Mouse (Mus musculus) midbrain, embryonic 11.5 days (tissue): Measurements from ENCODE around the gene Meis1. TPM values are rescaled to one million over a fixed set of nuclear protein-coding genes. Genes with fewer than 3 reads are reported as not detected.
A peak's percentile ranks its signal among the peaks of the same experiment; 100 is the strongest.

Experiments
- ATAC-seq: fragments of 200-750 bp; cut with Nextera tagmentation; 2 replicates; pipeline ENCODE4 v1.8.0; 2017; ENCODE audit warnings: moderate TSS enrichment, moderate library complexity; ENCODE audit not compliant: low FRiP score
- DNase-seq: peaks from one replicate; pipeline ENCODE4 v3.0.0; 2015; ENCODE audit warnings: low spot score; ENCODE audit errors: missing footprints
- H3K27ac ChIP-seq: fragments of 300-500 bp; sonication (generic); 2 replicates; pipeline ENCODE4 v1.5.1; 2014; ENCODE audit warnings: low read depth, low read length
- H3K27me3 ChIP-seq: fragments of 300-500 bp; sonication (generic); 2 replicates; pipeline ENCODE4 v1.6.1; 2014; ENCODE audit warnings: mild to moderate bottlenecking, low read length, moderate library complexity, mixed read lengths; ENCODE audit not compliant: control insufficient read depth, insufficient read depth
- H3K36me3 ChIP-seq: fragments of 300-500 bp; sonication (generic); 2 replicates; pipeline ENCODE4 v1.6.1; 2014; ENCODE audit warnings: mild to moderate bottlenecking, low read length, moderate library complexity, mixed read lengths; ENCODE audit not compliant: control insufficient read depth, insufficient read depth
- H3K4me1 ChIP-seq: fragments of 300-500 bp; sonication (generic); 2 replicates; pipeline ENCODE4 v1.6.1; 2014; ENCODE audit warnings: low read length; ENCODE audit not compliant: control insufficient read depth, insufficient read depth
- H3K4me2 ChIP-seq: fragments of 300-500 bp; sonication (generic); 2 replicates; pipeline ENCODE4 v1.6.1; 2014; ENCODE audit warnings: mild to moderate bottlenecking, moderate library complexity
- H3K4me3 ChIP-seq: fragments of 300-500 bp; sonication (generic); 2 replicates; pipeline ENCODE4 v1.5.1; 2014; ENCODE audit warnings: low read depth, low read length
- H3K9ac ChIP-seq: fragments of 300-500 bp; sonication (generic); 2 replicates; pipeline ENCODE4 v1.6.1; 2014; ENCODE audit warnings: low read length
- H3K9me3 ChIP-seq: fragments of 300-500 bp; sonication (generic); 2 replicates; pipeline ENCODE4 v1.6.1; 2016; ENCODE audit warnings: low read length; ENCODE audit not compliant: control insufficient read depth
- WGBS: fragments of 180-500 bp; shearing (Covaris S2); extraction: QIAGEN DNeasy Blood & Tissue Kit; methylation state at CpG from one replicate; pipeline ENCODE4 v1.1.7; 2014; 5-methylcytosine and 5-hydroxymethylcytosine counted together
- polyA plus RNA-seq: library from polyadenylated mRNA; unstranded; fragments of >200 nt; fragmentation: Nextera tagmentation; extraction: Ambion mirVana; gene quantifications from 2 replicates; pipeline ENCODE4 v1.2.1, GENCODE M21; 2014

Gene Meis1
- polyA plus RNA-seq, 1 experiment from 2014 or later = 39.4 TPM

- H3K4me1 ChIP-seq = peaks cover 36% of the 10 kb centered on the region
- 0 out of 2 replicates have a peak, but pooled peaks have one; percentile 47 for ATAC-seq
- WGBS = 54% methylated on average over 1 of the region's 1 CpGs
- no peaks in the 10 kb centered on the region for H3K27me3 ChIP-seq
- no peak overlapping the region for H3K27ac ChIP-seq
- H3K9me3 ChIP-seq = no peaks in the 10 kb centered on the region
- no peak for DNase-seq
- no peak overlapping the region for H3K4me2 ChIP-seq
- H3K4me3 ChIP-seq = no peak overlapping the region
- H3K36me3 ChIP-seq = no peaks in the 10 kb centered on the region
- no peak overlapping the region for H3K9ac ChIP-seq
These were observed 105.5 kb downstream of the Meis1 start for GRCm38 (mm10) chr11:18913251-18913650.

DNA sequence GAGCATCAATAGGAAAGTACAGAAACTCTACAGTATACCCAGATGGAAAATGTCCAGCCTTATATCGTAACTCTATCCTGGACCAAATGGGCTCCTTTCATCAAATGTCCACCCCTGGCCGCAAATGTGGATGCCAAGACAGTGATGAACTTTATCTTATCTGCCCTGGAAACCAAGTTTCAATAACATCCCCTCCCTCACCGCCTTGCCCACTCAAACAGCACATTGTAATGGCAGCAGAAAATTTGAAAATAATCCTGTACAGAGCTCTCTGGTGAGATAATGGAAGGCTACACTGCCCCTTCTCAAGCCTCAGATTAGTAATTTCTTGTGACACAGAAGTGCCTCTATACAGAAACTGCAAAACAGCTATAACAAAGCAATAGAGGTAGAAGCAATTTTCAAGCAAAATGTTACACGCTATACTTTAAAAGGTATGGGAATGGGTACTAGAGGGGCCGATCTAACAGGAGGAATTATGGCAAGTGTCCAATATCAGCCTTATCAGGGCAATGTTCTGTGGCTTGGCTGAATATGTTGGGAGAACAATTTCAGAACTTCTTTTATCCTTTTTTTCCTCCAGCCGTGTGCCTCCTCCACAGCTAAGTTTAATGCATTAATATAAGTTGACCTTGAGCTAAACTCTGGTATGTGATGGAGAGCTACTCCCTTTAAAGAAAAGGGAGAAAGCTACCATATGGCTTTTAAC is 106.3 kb downstream of the Meis1 start:
- Histone ChIP-seq H3K36me3 (no peaks in the 10 kb centered on the region), H3K27ac (no peak overlapping the region), H3K4me1 (peaks cover 29% of the 10 kb centered on the region), H3K4me2 (no peak overlapping the region), H3K4me3 (no peak overlapping the region), H3K9me3 (no peaks in the 10 kb centered on the region), H3K27me3 (no peaks in the 10 kb centered on the region), H3K9ac (no peak overlapping the region)
- DNase-seq (no peak), ATAC-seq (no peak)
- WGBS = 72% methylated on average over 6 of the region's 6 CpGs

GRCm38 (mm10) chr11:18906866-18907265 is 111.9 kb downstream of the Meis1 start:
- Histone ChIP-seq H3K27ac (no peak overlapping the region), H3K4me3 (no peak overlapping the region), H3K36me3 (no peaks in the 10 kb centered on the region), H3K4me2 (no peak overlapping the region), H3K4me1 (no peaks in the 10 kb centered on the region), H3K27me3 (no peaks in the 10 kb centered on the region), H3K9me3 (no peaks in the 10 kb centered on the region), H3K9ac (no peak overlapping the region)
- DNase-seq (no peak), ATAC-seq (no peak)
- WGBS = 68% methylated on average over 3 of the region's 3 CpGs

- no peak overlapping the region for H3K27ac ChIP-seq
- ATAC-seq (no peak), DNase-seq (no peak)
- H3K9ac ChIP-seq = no peak overlapping the region
- no peaks in the 10 kb centered on the region for H3K27me3 ChIP-seq
- no peaks in the 10 kb centered on the region for H3K4me1 ChIP-seq
- WGBS = 92% methylated on average over 1 of the region's 1 CpGs
- no peaks in the 10 kb centered on the region for H3K9me3 ChIP-seq
- no peak overlapping the region for H3K4me2 ChIP-seq
- no peaks in the 10 kb centered on the region for H3K36me3 ChIP-seq
- no peak overlapping the region for H3K4me3 ChIP-seq
These were observed 113.4 kb downstream of the Meis1 start for GRCm38 (mm10) chr11:18905431-18905830.

DNA sequence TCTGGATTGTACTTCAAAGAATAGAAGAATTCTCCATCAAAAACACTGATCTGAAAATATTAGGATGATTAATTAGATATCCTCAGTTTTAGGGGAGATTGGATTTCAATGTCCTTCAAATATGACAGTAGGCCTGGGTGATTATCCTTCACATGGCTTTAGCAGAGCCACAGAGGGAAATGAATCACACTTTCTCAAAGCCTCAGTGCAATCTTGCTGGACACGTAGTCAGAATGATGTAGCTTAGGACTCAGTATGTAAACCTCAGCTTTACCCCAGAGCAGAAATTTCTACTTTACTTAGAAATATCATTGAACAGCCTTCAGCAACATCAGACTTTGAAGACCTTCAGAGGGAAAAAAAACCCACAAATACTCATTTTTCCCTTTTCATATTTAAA is 113.9 kb downstream of the Meis1 start:
- H3K9me3 ChIP-seq = no peaks in the 10 kb centered on the region
- H3K27me3 ChIP-seq = no peaks in the 10 kb centered on the region
- no peaks in the 10 kb centered on the region for H3K36me3 ChIP-seq
- H3K4me2 ChIP-seq = no peak overlapping the region
- H3K9ac ChIP-seq = no peak overlapping the region
- ATAC-seq = no peak
- H3K4me3 ChIP-seq = no peak overlapping the region
- H3K27ac ChIP-seq = no peak overlapping the region
- no peak for DNase-seq
- 83% methylated on average over 1 of the region's 1 CpGs for WGBS
- H3K4me1 ChIP-seq = no peaks in the 10 kb centered on the region

GRCm38 (mm10) chr11:18904285-18904684 is 114.5 kb downstream of the Meis1 start:
- Histone ChIP-seq H3K27ac (no peak overlapping the region), H3K36me3 (no peaks in the 10 kb centered on the region), H3K4me3 (no peak overlapping the region), H3K4me2 (no peak overlapping the region), H3K27me3 (no peaks in the 10 kb centered on the region), H3K9ac (no peak overlapping the region), H3K4me1 (no peaks in the 10 kb centered on the region), H3K9me3 (no peaks in the 10 kb centered on the region)
- DNase-seq (no peak), ATAC-seq (no peak)
- WGBS = 85% methylated on average over 5 of the region's 5 CpGs

DNA sequence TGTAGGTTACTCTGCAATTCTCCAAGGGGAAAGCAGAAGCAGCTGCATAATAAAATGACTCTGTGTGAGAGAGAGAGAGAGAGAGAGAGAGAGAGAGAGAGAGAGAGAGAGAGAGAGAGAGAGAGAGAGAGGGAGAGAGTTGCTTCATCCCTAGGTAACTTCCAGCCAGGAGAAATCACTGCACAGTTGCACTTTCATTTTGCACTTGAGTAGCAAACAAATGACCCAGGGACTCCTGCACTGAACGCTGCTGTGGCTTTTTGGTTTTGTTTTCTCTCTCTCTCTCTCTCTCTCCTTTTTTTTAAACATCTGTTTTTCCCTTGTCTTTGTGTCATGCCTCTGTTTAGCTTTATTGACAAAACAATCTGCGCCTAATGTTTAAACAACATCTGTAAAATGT is 118.3 kb downstream of the Meis1 start:
- H3K9me3 ChIP-seq = no peaks in the 10 kb centered on the region
- WGBS = 64% methylated on average over 2 of the region's 2 CpGs
- no peak overlapping the region for H3K27ac ChIP-seq
- no peaks in the 10 kb centered on the region for H3K27me3 ChIP-seq
- H3K4me2 ChIP-seq = no peak overlapping the region
- no peaks in the 10 kb centered on the region for H3K36me3 ChIP-seq
- H3K4me1 ChIP-seq = no peaks in the 10 kb centered on the region; the same call in 1 of the 2 replicates
- no peak for ATAC-seq
- no peak for DNase-seq
- H3K9ac ChIP-seq = no peak overlapping the region
- H3K4me3 ChIP-seq = no peak overlapping the region

- no peaks in the 10 kb centered on the region for H3K9me3 ChIP-seq
- H3K4me2 ChIP-seq = no peak overlapping the region
- no peak overlapping the region for H3K4me3 ChIP-seq
- H3K4me1 ChIP-seq = no peaks in the 10 kb centered on the region; the same call in 1 of the 2 replicates
- no peaks in the 10 kb centered on the region for H3K36me3 ChIP-seq
- ATAC-seq (no peak), DNase-seq (no peak)
- no peak overlapping the region for H3K9ac ChIP-seq
- 78% methylated on average over 4 of the region's 4 CpGs for WGBS
- no peaks in the 10 kb centered on the region for H3K27me3 ChIP-seq
- H3K27ac ChIP-seq = no peak overlapping the region
These were observed 119.9 kb downstream of the Meis1 start for GRCm38 (mm10) chr11:18898862-18899261.

GRCm38 (mm10) chr11:18897921-18898646 is 120.7 kb downstream of the Meis1 start:
- Histone ChIP-seq H3K27ac (no peak overlapping the region), H3K4me2 (no peak overlapping the region), H3K9me3 (no peaks in the 10 kb centered on the region), H3K36me3 (no peaks in the 10 kb centered on the region), H3K9ac (no peak overlapping the region), H3K27me3 (no peaks in the 10 kb centered on the region), H3K4me3 (no peak overlapping the region), H3K4me1 (no peaks in the 10 kb centered on the region; the same call in 1 of the 2 replicates)
- WGBS = 63% methylated on average over 7 of the region's 7 CpGs
- no peak for DNase-seq
- ATAC-seq = no peak
